Mouse (Mus musculus) MEL (cell line): ENCODE results near the gene Itga11. TPM values are rescaled to one million over a fixed set of nuclear protein-coding genes. Genes with fewer than 3 reads are reported as not detected.

Source experiments
- DNase-seq: peaks from one replicate; pipeline ENCODE4 v3.0.0; 2011; ENCODE audit warnings: low read depth, low spot score
- H3K27ac ChIP-seq: 2 replicates; pipeline ENCODE4 v1.5.1; 2012; ENCODE audit warnings: low read depth, mild to moderate bottlenecking, control low read depth, low read length, moderate library complexity; ENCODE audit not compliant: control insufficient read depth
- H3K27me3 ChIP-seq, 2 experiments: fragments of 150-350 bp in 1 of 2; sonication (generic) in 1 of 2; 2 replicates each; pipeline ENCODE4 v1.6.1; 2012; ENCODE audit warnings: low read length in 2 of 2, mild to moderate bottlenecking in 2 of 2, improper control_type of control experiment in 1 of 2, moderate library complexity in 1 of 2; ENCODE audit not compliant: insufficient read depth in 2 of 2, control insufficient read depth in 1 of 2
- H3K36me3 ChIP-seq, 2 experiments: 2 replicates each; pipeline ENCODE4 v1.6.1; 2012 to 2014; ENCODE audit warnings: low read length in 2 of 2, improper control_type of control experiment in 1 of 2, inconsistent platforms in 1 of 2, mild to moderate bottlenecking in 1 of 2; ENCODE audit not compliant: insufficient read depth in 2 of 2, control insufficient read depth in 1 of 2
- H3K4me1 ChIP-seq, 2 experiments: fragments of 150-350 bp in 1 of 2; sonication (generic) in 1 of 2; 2 replicates each; pipeline ENCODE4 v1.6.1; 2012; ENCODE audit warnings: low read length in 2 of 2, improper control_type of control experiment in 1 of 2, mild to moderate bottlenecking in 1 of 2; ENCODE audit not compliant: insufficient read depth in 2 of 2, control insufficient read depth in 1 of 2
- H3K4me3 ChIP-seq, 2 experiments: fragments of 150-350 bp in 1 of 2; sonication (generic) in 1 of 2; 2 replicates each; pipeline ENCODE4 v1.5.1; 2012; ENCODE audit warnings: low read depth in 2 of 2, low read length in 2 of 2, mild to moderate bottlenecking in 2 of 2, moderate library complexity in 2 of 2, control low read depth in 1 of 2, improper control_type of control experiment in 1 of 2; ENCODE audit not compliant: control insufficient read depth in 1 of 2, insufficient read depth in 1 of 2
- H3K79me2 ChIP-seq: 2 replicates; pipeline ENCODE4 v1.6.1; 2012; ENCODE audit warnings: mild to moderate bottlenecking, low read length, moderate library complexity; ENCODE audit not compliant: control insufficient read depth, poor library complexity, insufficient read depth
- H3K9ac ChIP-seq: 2 replicates; pipeline ENCODE4 v1.6.1; 2012; ENCODE audit warnings: low read depth, mild to moderate bottlenecking, control low read depth, low read length, moderate library complexity; ENCODE audit not compliant: control insufficient read depth, poor library complexity, severe bottlenecking
- H3K9me3 ChIP-seq: fragments of 150-350 bp; sonication (generic); replicated peaks from 2 replicates; pipeline ENCODE4 v1.6.1; 2012; ENCODE audit warnings: mild to moderate bottlenecking, low read length, improper control_type of control experiment, moderate library complexity; ENCODE audit not compliant: insufficient read depth
- BHLHE40 ChIP-seq: IDR thresholded peaks from 2 replicates; pipeline ENCODE4 v1.6.1; 2012; ENCODE audit warnings: low read depth, mild to moderate bottlenecking, inconsistent platforms, low read length, improper control_type of control experiment, borderline replicate concordance
- CHD1 ChIP-seq: IDR thresholded peaks from 2 replicates; pipeline ENCODE4 v1.6.1; 2012; ENCODE audit warnings: low read depth, mild to moderate bottlenecking, inconsistent platforms, low read length, improper control_type of control experiment
- CTCF ChIP-seq, 3 experiments: IDR thresholded peaks in 2 of 3; conservative IDR thresholded peaks in 1 of 3; 2 replicates each; pipeline ENCODE4 v1.5.1; 2011 to 2012; ENCODE audit warnings: low read length in 3 of 3, low read depth in 2 of 3, mild to moderate bottlenecking in 2 of 3, improper control_type of control experiment in 1 of 3, inconsistent platforms in 1 of 3, mixed read lengths in 1 of 3, moderate library complexity in 1 of 3; ENCODE audit not compliant: control insufficient read depth in 1 of 3, insufficient read depth in 1 of 3, poor library complexity in 1 of 3, severe bottlenecking in 1 of 3
- E2F4 ChIP-seq: IDR thresholded peaks from 2 replicates; pipeline ENCODE4 v1.6.1; 2011; ENCODE audit warnings: low read depth, low read length, improper control_type of control experiment, borderline replicate concordance
- ELF1 ChIP-seq: IDR thresholded peaks from 2 replicates; pipeline ENCODE4 v1.6.1; 2014; ENCODE audit warnings: low read depth, mild to moderate bottlenecking, inconsistent platforms, low read length, improper control_type of control experiment, moderate library complexity
- GABPA ChIP-seq: IDR thresholded peaks from 2 replicates; pipeline ENCODE4 v1.6.1; 2012; ENCODE audit warnings: low read depth, mild to moderate bottlenecking, inconsistent platforms, low read length, improper control_type of control experiment, moderate library complexity
- GATA1 ChIP-seq: IDR thresholded peaks from 2 replicates; pipeline ENCODE4 v1.6.1; 2011; ENCODE audit warnings: low read depth, low read length, improper control_type of control experiment
- HCFC1 ChIP-seq: IDR thresholded peaks from 2 replicates; pipeline ENCODE4 v1.6.1; 2012; ENCODE audit warnings: low read depth, mild to moderate bottlenecking, inconsistent platforms, low read length, improper control_type of control experiment, moderate library complexity
- JUND ChIP-seq: IDR thresholded peaks from 2 replicates; pipeline ENCODE4 v1.6.1; 2011; ENCODE audit warnings: low read depth, mild to moderate bottlenecking, improper control_type of control experiment, low read length
- KAT2A ChIP-seq: conservative IDR thresholded peaks from 2 replicates; pipeline ENCODE4 v1.6.1; 2012; ENCODE audit warnings: low read depth, low read length, improper control_type of control experiment, inconsistent platforms
- MAZ ChIP-seq: IDR thresholded peaks from 2 replicates; pipeline ENCODE4 v1.6.1; 2012; ENCODE audit warnings: low read depth, mild to moderate bottlenecking, inconsistent platforms, low read length, improper control_type of control experiment
- MEF2A ChIP-seq: IDR thresholded peaks from 2 replicates; pipeline ENCODE4 v1.6.1; 2014; ENCODE audit warnings: low read depth, mild to moderate bottlenecking, inconsistent platforms, low read length, improper control_type of control experiment; ENCODE audit not compliant: poor library complexity, insufficient replicate concordance, severe bottlenecking; ENCODE audit errors: extremely low read depth
- MXI1 ChIP-seq: IDR thresholded peaks from 2 replicates; pipeline ENCODE4 v1.6.1; 2011; ENCODE audit warnings: mild to moderate bottlenecking, low read depth, low read length, improper control_type of control experiment
- MYC ChIP-seq: IDR thresholded peaks from 2 replicates; pipeline ENCODE4 v1.6.1; 2011; ENCODE audit warnings: low read depth, mild to moderate bottlenecking, low read length, improper control_type of control experiment, moderate library complexity
- NELFE ChIP-seq: IDR thresholded peaks from 2 replicates; pipeline ENCODE4 v1.6.1; 2011; ENCODE audit warnings: low read depth, low read length, improper control_type of control experiment
- POLR2AphosphoS5 ChIP-seq: IDR thresholded peaks from 2 replicates; pipeline ENCODE4 v1.6.1; 2012; ENCODE audit warnings: low read depth, borderline replicate concordance, mild to moderate bottlenecking, inconsistent platforms, low read length, moderate library complexity, mixed read lengths
- RAD21 ChIP-seq: IDR thresholded peaks from 2 replicates; pipeline ENCODE4 v1.6.1; 2011; ENCODE audit warnings: mild to moderate bottlenecking, low read depth, low read length, improper control_type of control experiment
- TAL1 ChIP-seq: IDR thresholded peaks from 2 replicates; pipeline ENCODE4 v1.6.1; 2012; ENCODE audit warnings: mild to moderate bottlenecking, inconsistent platforms, low read length, moderate library complexity, mixed read lengths
- UBTF ChIP-seq: IDR thresholded peaks from 2 replicates; pipeline ENCODE4 v1.6.1; 2012; ENCODE audit warnings: low read depth, mild to moderate bottlenecking, inconsistent platforms, low read length, improper control_type of control experiment, moderate library complexity, borderline replicate concordance; ENCODE audit not compliant: insufficient read depth
- USF1 ChIP-seq: IDR thresholded peaks from 2 replicates; pipeline ENCODE4 v1.6.1; 2014; ENCODE audit warnings: low read depth, mild to moderate bottlenecking, inconsistent platforms, low read length, improper control_type of control experiment, moderate library complexity
- ZNF384 ChIP-seq: IDR thresholded peaks from 2 replicates; pipeline ENCODE4 v1.6.1; 2012; ENCODE audit warnings: low read depth, mild to moderate bottlenecking, inconsistent platforms, low read length, improper control_type of control experiment
- polyA plus RNA-seq, 2 experiments: library from polyadenylated mRNA; stranded (reverse) in 1 of 2; unstranded in 1 of 2; fragments of >175 nt in 1 of 2; fragments of >200 nt in 1 of 2; gene quantifications; 2 replicates each; pipeline versions ENCODE4 v1.2.1 to v1.2.4; 2012; ENCODE audit warnings: low replicate concordance in 2 of 2, low read depth in 1 of 2; ENCODE audit not compliant: insufficient read length in 2 of 2, insufficient read depth in 1 of 2, missing spikeins in 1 of 2
- total RNA-seq: library from RNA; depleted of rRNA; stranded (reverse); fragments of 300-350 nt; gene quantifications from 2 replicates; pipeline ENCODE4 v1.2.3, GENCODE M21; 2012

Gene Itga11
- total and polyA plus RNA-seq, 3 experiments, result not detected

GRCm38 (mm10) chr9:62645716-62646400 lies 31.8 kb upstream of the Itga11 start:
- H3K4me3 ChIP-seq, result no peak overlapping the region
- H3K9ac ChIP-seq, result no peak overlapping the region
- H3K36me3 ChIP-seq, result no peaks in the 10 kb centered on the region
- H3K27me3 ChIP-seq, result peaks cover 2 to 8% of the 10 kb centered on the region in 2 experiments; a peak in 2 of 4 replicates
- no peaks in the 10 kb centered on the region for H3K4me1 ChIP-seq
- H3K27ac ChIP-seq, result no peak overlapping the region
- H3K9me3 ChIP-seq, result no peaks in the 10 kb centered on the region
- DNase-seq, result no peak
- no peak for TF ChIP-seq E2F4
- TF ChIP-seq TAL1, result no peak
- no peak for TF ChIP-seq RAD21
- TF ChIP-seq CHD1, result no peak
- TF ChIP-seq USF1, result no peak
- no peak for TF ChIP-seq MYC
- no peak for TF ChIP-seq KAT2A
- no peak for TF ChIP-seq HCFC1
- TF ChIP-seq UBTF, result no peak
- no peak for TF ChIP-seq GATA1
- TF ChIP-seq MEF2A, result no peak
- TF ChIP-seq ZNF384, result no peak
- TF ChIP-seq ELF1, result no peak
- no peak for TF ChIP-seq MAZ
- TF ChIP-seq BHLHE40, result no peak
- H3K79me2 ChIP-seq, result no peaks in the 10 kb centered on the region

GRCm38 (mm10) chr9:62646721-62647183 lies 30.9 kb upstream of the Itga11 start:
- TF ChIP-seq GABPA, result no peak
- no peak for TF ChIP-seq MXI1
- TF ChIP-seq MEF2A, result no peak
- TF ChIP-seq JUND, result no peak
- no peak for TF ChIP-seq RAD21
- no peak for TF ChIP-seq USF1
- no peak for TF ChIP-seq NELFE
- TF ChIP-seq POLR2AphosphoS5, result no peak
- no peak for TF ChIP-seq ZNF384
- no peak for TF ChIP-seq HCFC1
- TF ChIP-seq CTCF (IDR thresholded peaks at IDR 0.05 in 2 of 3, conservative IDR thresholded peaks at IDR 0.05 in 1 of 3; ENCODE audit: control insufficient read depth in 1 of 3, insufficient read depth in 1 of 3, low read depth in 2 of 3, low read length in 3 of 3, poor library complexity in 1 of 3, severe bottlenecking in 1 of 3), result no peak
- DNase-seq, result no peak
- H3K9me3 ChIP-seq, result no peaks in the 10 kb centered on the region
- no peaks in the 10 kb centered on the region for H3K79me2 ChIP-seq
- no peak overlapping the region for H3K9ac ChIP-seq
- H3K4me1 ChIP-seq, result no peaks in the 10 kb centered on the region
- H3K36me3 ChIP-seq, result no peaks in the 10 kb centered on the region
- H3K4me3 ChIP-seq, result no peak overlapping the region
- H3K27ac ChIP-seq, result no peak overlapping the region
- peaks cover 2 to 8% of the 10 kb centered on the region in 2 experiments; a peak in 2 of 4 replicates for H3K27me3 ChIP-seq
